Mouse (Mus musculus) stomach, postnatal 0 days (tissue): ENCODE measurements at regions not wholly inside any gene's neighbourhood (a gene's known extent, or its start where the extent isn't known, plus 50 kb on each side); places are given as distances from the start of the nearest gene placed in this dataset.

Source experiments
- CTCF ChIP-seq: IDR thresholded peaks from 2 replicates; pipeline ENCODE4 v1.5.1; 2016; ENCODE audit warnings: antibody characterized with exemption, low read depth, mild to moderate bottlenecking, moderate library complexity
- EP300 ChIP-seq: optimal IDR thresholded peaks from 2 replicates; pipeline ENCODE3; 2016; ENCODE audit warnings: antibody characterized with exemption

- no peak for TF ChIP-seq EP300
- TF ChIP-seq CTCF = no peak
These were observed 1047.0 kb downstream of the Adgrl2 start for GRCm38 (mm10) chr3:147943314-147943713.
